Mouse (Mus musculus) olfactory bulb, adult 2 months (tissue): ENCODE measurements around the gene Hnf1b. TPM values are rescaled to one million over a fixed set of nuclear protein-coding genes. Genes with fewer than 3 reads are reported as not detected.

Experiments
- H3K27ac ChIP-seq: fragments of 200-500 bp; 2 replicates; pipeline ENCODE4 v1.5.1; 2012; ENCODE audit warnings: low read depth, low read length; ENCODE audit not compliant: insufficient read depth
- H3K4me1 ChIP-seq: fragments of 200-500 bp; 2 replicates; pipeline ENCODE4 v1.6.1; 2012; ENCODE audit warnings: low read length; ENCODE audit not compliant: control insufficient read depth, insufficient read depth
- H3K4me3 ChIP-seq: fragments of 200-500 bp; 2 replicates; pipeline ENCODE4 v1.5.1; 2012; ENCODE audit warnings: mild to moderate bottlenecking, low read depth, low read length, moderate library complexity; ENCODE audit not compliant: insufficient read depth
- CTCF ChIP-seq: fragments of 200-500 bp; IDR thresholded peaks from 2 replicates; pipeline ENCODE4 v1.5.1; 2012; ENCODE audit warnings: low read depth, mild to moderate bottlenecking, low read length, moderate library complexity; ENCODE audit not compliant: insufficient read depth
- POLR2A ChIP-seq: fragments of 200-500 bp; IDR thresholded peaks from 2 replicates; pipeline ENCODE4 v1.6.1; 2012; ENCODE audit warnings: mild to moderate bottlenecking, low read depth, low read length, moderate library complexity; ENCODE audit not compliant: insufficient read depth
- WGBS: fragments of 180-500 bp; shearing (Covaris S2); methylation state at CpG from one replicate; pipeline ENCODE4 v1.1.7; 2018; 5-methylcytosine and 5-hydroxymethylcytosine counted together
- polyA plus RNA-seq: library from polyadenylated mRNA; stranded (reverse); fragments of >200 nt; gene quantifications from 2 replicates; pipeline ENCODE4 v1.2.4, GENCODE M21; 2012; ENCODE audit warnings: low replicate concordance; ENCODE audit not compliant: missing spikeins, insufficient read depth, insufficient read length

Gene Hnf1b
- polyA plus RNA-seq, 1 experiment = not detected

DNA sequence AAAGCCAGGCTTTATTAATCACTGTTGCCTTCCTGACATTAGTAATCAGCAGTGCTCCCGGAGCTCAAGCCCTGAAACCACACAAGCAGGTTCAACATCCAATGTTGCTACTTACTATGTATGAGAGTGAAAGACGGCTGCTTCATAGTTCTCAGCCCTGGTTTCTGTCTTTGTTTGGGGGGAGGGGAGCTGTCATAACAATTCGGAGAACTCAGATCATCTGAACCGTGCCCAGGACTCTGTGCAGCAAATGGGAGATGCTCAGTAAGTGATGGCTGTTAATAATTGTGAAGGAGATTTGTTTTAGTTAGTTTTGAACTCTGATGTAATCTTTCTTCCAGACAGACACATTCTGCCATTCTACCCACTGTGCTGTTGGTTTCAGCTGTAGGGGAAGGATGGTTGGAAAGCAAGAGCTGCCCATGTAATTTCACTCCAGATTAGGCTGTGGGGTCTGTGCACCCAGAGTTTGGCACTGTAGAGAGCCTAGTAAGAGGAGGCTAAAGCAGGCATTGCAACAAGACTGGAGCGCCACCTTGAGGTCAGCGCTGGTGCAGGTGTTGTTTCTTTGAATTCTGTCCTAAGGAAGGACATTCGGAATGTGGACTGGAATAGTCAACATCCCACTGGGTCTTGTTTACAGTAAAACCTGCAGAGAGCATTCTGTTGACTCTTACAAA lies 86.3 kb downstream of the Hnf1b start:
- H3K4me3 ChIP-seq = no peak overlapping the region
- no peak overlapping the region for H3K27ac ChIP-seq
- H3K4me1 ChIP-seq = no peaks in the 10 kb centered on the region
- 25% methylated on average over 7 of the region's 7 CpGs for WGBS
- TF ChIP-seq POLR2A (no peak), CTCF (peak; percentile 71)

DNA sequence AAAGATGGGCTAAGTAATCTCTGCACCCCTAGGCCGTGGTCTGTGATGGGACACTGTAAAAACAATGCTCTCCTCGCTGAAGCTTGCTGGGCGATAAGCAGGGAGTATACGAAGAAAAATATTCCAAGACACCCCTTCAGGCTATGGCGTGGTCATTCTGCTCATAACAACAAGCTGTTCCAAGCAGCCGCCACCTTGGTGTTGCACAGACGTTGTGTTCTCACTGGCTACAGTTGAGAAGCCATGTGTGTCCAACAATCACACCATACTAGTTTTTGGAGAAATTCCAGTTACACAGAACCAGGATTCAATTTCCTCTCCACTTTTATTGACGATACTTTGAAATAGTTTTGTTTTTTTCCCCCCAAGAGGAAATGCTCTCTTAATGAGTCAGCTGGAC lies 88.7 kb downstream of the Hnf1b start:
- TF ChIP-seq POLR2A (no peak), CTCF (no peak)
- no peaks in the 10 kb centered on the region for H3K4me1 ChIP-seq
- H3K27ac ChIP-seq = no peak overlapping the region
- WGBS = 77% methylated on average over 8 of the region's 8 CpGs
- H3K4me3 ChIP-seq = no peak overlapping the region

DNA sequence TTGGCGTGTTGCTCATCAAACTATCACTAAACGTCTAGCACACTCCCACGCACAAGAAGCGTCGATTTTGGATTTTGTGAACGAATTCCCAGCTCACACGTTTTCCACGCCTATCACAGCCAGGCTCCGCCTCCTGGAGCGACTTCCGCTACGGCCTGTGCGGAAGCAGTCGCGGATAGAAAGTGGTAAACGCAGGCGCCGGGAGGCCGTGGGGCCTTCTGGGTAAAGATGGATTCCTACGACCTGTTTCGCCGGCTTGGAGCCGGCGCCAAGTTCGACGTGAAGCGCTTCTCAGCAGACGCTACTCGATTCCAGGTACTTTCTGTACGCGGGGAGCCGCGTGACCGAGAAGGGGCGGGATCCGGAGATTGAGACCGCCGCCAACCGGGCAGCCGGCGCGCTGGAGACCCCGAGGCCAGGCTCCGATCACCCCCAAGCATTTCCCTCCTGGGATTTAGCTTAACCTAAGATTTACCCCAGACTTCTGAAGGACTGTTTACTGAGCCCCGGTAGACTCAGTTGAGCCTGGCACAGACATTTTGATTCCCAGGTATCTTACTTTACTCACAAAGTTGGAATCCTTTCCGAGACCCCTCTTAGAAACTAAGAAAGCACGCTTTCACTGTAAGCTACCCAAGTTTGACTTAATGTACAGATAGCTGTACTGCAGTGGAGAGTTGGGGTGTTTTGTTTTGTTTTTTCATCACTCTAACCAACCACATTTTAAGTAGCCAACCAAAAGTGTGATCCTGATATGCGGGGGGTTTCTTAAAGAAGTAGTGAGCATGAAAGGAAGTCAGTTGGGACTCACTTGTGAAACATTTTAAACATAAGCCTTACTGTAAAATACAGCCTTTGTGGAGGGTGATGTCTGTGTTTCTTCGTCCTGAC lies 92.3 kb downstream of the Hnf1b start, which contains the start of gene Ddx52:
Gene Ddx52 (plus strand): TSS at position 113 of the 891 bp plus-strand sequence.
- peak within 1 kb of the TSS; percentile 94 for H3K4me3 ChIP-seq
- no peak for TF ChIP-seq CTCF
- TF ChIP-seq POLR2A = peak; percentile 71
- no peak within 1 kb of the TSS; the same call in 1 of the 2 replicates for H3K27ac ChIP-seq
- H3K4me1 ChIP-seq = no peaks in the 10 kb centered on the region
- WGBS = 1% methylated on average over 49 of the region's 49 CpGs

Other genes with a start within 250 kb of the Hnf1b start
- not detected in 2 replicates for gene Rpl9-ps1, start 204.4 kb upstream of the Hnf1b start, polyA plus RNA-seq
- gene Ccl3, start 200.7 kb upstream of the Hnf1b start, polyA plus RNA-seq = not detected in 2 replicates
- gene Ccl4, start 187.5 kb upstream of the Hnf1b start, polyA plus RNA-seq = not detected in 2 replicates
- gene Wfdc17, start 146.1 kb upstream of the Hnf1b start, polyA plus RNA-seq = not detected in 2 replicates
- gene Wfdc18, start 141.0 kb upstream of the Hnf1b start, polyA plus RNA-seq = not detected in 2 replicates
- gene Wfdc21, start 103.1 kb upstream of the Hnf1b start, polyA plus RNA-seq = not detected in 2 replicates
- not detected in 2 replicates for gene Heatr6, start 96.4 kb upstream of the Hnf1b start, polyA plus RNA-seq
- gene Ddx52, start 92.0 kb downstream of the Hnf1b start, polyA plus RNA-seq = not detected in 2 replicates
- not detected in 2 replicates for gene Synrg, start 114.4 kb downstream of the Hnf1b start, polyA plus RNA-seq
- gene Dusp14, start 219.2 kb downstream of the Hnf1b start, polyA plus RNA-seq = not detected in 2 replicates